Mouse (Mus musculus) hematopoietic stem cell, adult 5-6 weeks (primary cell): Measurements from ENCODE around the gene Pomt1. TPM values are rescaled to one million over a fixed set of nuclear protein-coding genes. Genes with fewer than 3 reads are reported as not detected.
"Not testable (repeated sequence)": the region's sequence is repeated elsewhere in the genome, so short reads cannot be mapped to it uniquely, and the experiment has no call there.

Experiments used
- ATAC-seq, 2 experiments: fragments of 125-278 bp in 1 of 2; replicated peaks in 1 of 2; 2 replicates each; pipeline ENCODE4 v1.8.0; 2016 to 2017; ENCODE audit warnings: inconsistent platforms in 2 of 2, mild to moderate bottlenecking in 2 of 2, moderate number of reproducible peaks in 2 of 2, low read depth in 1 of 2, moderate TSS enrichment in 1 of 2; ENCODE audit not compliant: low FRiP score in 2 of 2, poor library complexity in 2 of 2, severe bottlenecking in 2 of 2, insufficient read depth in 1 of 2, low TSS enrichment in 1 of 2
- total RNA-seq: library from RNA; stranded (forward); fragments of 172-1452, 232-1000 nt; gene quantifications from 2 replicates; pipeline ENCODE4 v1.2.3, GENCODE M21; 2017

Pomt1 gene
- total RNA-seq, 1 experiment from 2014 or later: 25.3 TPM

GRCm38 (mm10) chr2:32254563-32254962 is 18.2 kb downstream of the Pomt1 start:
- ATAC-seq: no peak

- no peak for ATAC-seq
These were observed 19.9 kb downstream of the Pomt1 start for GRCm38 (mm10) chr2:32256273-32256672.

- no peak for ATAC-seq
These were observed 22.6 kb downstream of the Pomt1 start for GRCm38 (mm10) chr2:32258887-32259533.

GRCm38 (mm10) chr2:32259657-32260417 is 23.4 kb downstream of the Pomt1 start, which contains the start of gene Uck1:
Gene Uck1 (minus strand): TSS chr2:32260159.
- peak; percentile 84 to 89 for ATAC-seq

- ATAC-seq: peak in 1 of 2 experiments; percentile 38; a peak in 1 of 4 replicates
These were observed 24.2 kb downstream of the Pomt1 start for GRCm38 (mm10) chr2:32260635-32261034.

GRCm38 (mm10) chr2:32275823-32276222 is 39.4 kb downstream of the Pomt1 start:
- no peak for ATAC-seq

GRCm38 (mm10) chr2:32282289-32282688 is 45.9 kb downstream of the Pomt1 start:
- ATAC-seq: peak; percentile 18 to 23; a peak in 1 of 4 replicates

- peak; percentile 74 to 82 for ATAC-seq
These were observed 46.3 kb downstream of the Pomt1 start for GRCm38 (mm10) chr2:32282727-32283126.

GRCm38 (mm10) chr2:32283986-32284385 is 47.6 kb downstream of the Pomt1 start:
- ATAC-seq: no peak

GRCm38 (mm10) chr2:32287334-32287840 is 51.0 kb downstream of the Pomt1 start, which contains the start of gene Golga2:
Gene Golga2 (plus strand): TSS chr2:32287384.
- no peak for ATAC-seq

- peak; percentile 99 for ATAC-seq
These were observed 51.6 kb downstream of the Pomt1 start, which contains the start of gene Swi5 for GRCm38 (mm10) chr2:32287923-32288367. Gene Swi5 (minus strand): TSS chr2:32288075.

GRCm38 (mm10) chr2:32288371-32288931 is 52.1 kb downstream of the Pomt1 start:
- ATAC-seq: no peak; a peak in 1 of 4 replicates

- no peak for ATAC-seq
These were observed 53.2 kb downstream of the Pomt1 start for GRCm38 (mm10) chr2:32289578-32289977.

GRCm38 (mm10) chr2:32294348-32294747 is 58.0 kb downstream of the Pomt1 start:
- no peak for ATAC-seq

GRCm38 (mm10) chr2:32295285-32295684 is 58.9 kb downstream of the Pomt1 start:
- ATAC-seq: no peak

- ATAC-seq: not testable (repeated sequence)
These were observed 59.5 kb downstream of the Pomt1 start for GRCm38 (mm10) chr2:32295842-32296241.

GRCm38 (mm10) chr2:32299469-32299868 is 63.1 kb downstream of the Pomt1 start:
- ATAC-seq: no peak

- 0 out of 4 replicates have a peak, but pooled peaks of 1 of the 2 experiments have one; percentile 18 for ATAC-seq
These were observed 66.6 kb downstream of the Pomt1 start for GRCm38 (mm10) chr2:32302952-32303351.
